Mouse (Mus musculus): ENCODE data around the gene Pld4.
"Not testable (repeated sequence)": the region's sequence is repeated elsewhere in the genome, so short reads cannot be mapped to it uniquely, and the experiment has no call there.

Gene Pld4

DNA sequence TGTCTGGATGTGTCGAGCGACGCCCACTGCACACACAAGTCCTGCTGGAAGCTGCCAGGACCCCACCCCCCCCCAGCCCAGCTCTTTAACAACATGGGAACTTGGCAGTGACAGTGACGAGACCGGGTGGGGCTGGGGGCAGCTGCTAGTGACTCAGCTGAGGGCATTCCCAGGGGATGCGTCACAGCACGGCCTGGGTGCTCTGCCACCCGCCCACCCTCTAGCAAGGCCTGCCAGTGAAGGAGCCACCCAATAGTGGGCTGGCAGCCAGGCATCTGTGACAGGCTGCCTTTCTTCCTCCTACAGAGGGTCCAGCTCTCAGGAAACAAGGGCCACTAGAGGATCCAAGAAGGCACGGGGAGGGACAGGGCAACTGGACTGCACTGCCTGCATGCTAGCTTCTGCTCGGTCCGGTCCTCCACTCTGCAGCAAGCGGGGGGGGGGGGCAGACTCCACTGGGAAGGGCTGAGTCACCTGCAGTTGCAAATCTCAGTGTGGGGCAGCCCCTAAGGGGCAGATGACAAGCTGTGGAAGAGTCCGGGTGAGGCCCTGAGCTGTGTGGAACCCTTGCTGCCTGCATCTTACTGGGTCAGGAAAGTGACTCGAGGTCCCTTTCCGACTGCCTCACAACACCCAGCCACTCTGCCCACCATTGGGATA lies 37.3 kb downstream of the Pld4 start:
- in situ Hi-C loops (cut with MboI; ENCODE audit: unreplicated experiment in 2 of 2), result loop anchor here (5.0 kb wide), 2 partner anchors 39 to 51 kb away; no protein-coding TSS in a partner anchor

DNA sequence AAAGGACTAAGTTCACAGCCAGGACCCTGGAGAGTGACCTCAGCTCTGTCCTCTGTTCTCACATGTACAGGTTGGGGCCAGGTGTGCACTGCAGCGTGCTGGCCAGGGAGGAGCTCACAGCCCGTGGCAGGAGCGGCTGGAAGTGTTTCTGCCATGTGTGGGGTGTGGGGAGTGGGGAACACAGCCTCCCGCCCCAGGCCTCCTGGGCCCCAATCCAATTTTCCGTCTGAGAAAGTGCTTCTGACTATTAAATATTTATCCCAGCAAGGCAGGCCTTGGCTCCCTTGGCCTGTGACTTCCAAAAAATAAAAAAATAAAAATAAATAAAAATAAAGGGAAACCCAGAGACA lies 37.9 kb downstream of the Pld4 start:
- in situ Hi-C loops (cut with MboI; ENCODE audit: unreplicated experiment in 2 of 2), result loop anchor here (5.0 kb wide), 2 partner anchors 39 to 51 kb away; no protein-coding TSS in a partner anchor

DNA sequence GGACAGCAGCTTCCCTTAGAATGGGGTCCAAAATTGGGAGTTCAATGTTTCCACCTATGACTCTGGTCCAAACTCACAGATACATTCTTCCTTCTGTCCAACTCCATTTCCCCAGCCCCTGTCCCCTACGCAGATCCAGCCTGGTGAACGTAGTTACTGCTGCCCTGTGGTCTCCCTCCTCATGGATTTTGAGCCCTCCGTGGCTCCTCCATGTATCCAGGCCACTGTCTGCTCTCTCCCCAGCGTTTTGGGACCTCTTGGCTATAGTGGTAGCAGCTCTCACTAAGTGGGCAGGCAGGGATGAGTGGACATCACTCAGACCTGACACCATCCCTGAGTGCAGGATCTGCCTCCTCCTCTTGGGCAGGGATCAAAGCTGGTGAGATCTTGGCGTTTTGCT lies 38.3 kb downstream of the Pld4 start:
- in situ Hi-C loops (cut with MboI; ENCODE audit: unreplicated experiment in 2 of 2), result loop anchor here (5.0 kb wide), 2 partner anchors 39 to 51 kb away; no protein-coding TSS in a partner anchor

DNA sequence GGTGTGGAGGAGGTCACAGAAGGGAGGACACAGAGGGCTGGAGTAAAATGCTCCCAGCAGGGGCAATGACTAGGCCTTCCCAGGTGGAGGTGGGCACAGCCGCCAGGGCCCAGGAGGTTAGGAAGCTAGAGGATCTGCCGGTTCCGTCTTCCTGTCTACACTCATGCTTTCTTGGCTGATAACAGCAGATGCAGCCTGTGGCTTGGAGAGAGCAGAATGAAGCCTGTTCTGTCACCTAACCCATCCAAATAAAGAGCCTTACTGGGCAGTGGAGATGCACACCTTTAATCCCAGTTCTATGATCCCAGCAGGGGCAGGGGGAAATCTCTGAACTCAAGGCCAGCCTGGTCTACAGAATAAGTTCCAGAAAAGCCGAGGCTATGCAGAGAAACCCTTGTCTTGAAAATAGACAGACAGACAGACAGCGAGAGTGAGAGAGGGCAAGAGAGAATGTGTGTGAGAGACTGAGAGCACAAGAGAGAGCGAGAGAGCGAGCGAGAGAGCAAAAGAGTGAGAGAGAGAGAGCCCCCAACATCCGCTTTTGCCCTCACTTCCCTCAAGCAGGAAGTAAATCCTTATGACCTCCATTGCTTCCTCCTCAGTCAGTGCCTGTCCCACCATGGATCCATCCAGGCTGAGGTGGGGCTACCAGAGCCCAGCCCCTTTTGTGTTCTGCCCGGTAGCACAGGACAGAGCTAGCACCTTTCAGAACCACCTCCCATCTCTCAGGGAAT lies 38.9 kb downstream of the Pld4 start:
- in situ Hi-C loops (cut with MboI; ENCODE audit: unreplicated experiment in 2 of 2), result loop anchor here (5.0 kb wide), 2 partner anchors 38 to 52 kb away; no protein-coding TSS in a partner anchor

DNA sequence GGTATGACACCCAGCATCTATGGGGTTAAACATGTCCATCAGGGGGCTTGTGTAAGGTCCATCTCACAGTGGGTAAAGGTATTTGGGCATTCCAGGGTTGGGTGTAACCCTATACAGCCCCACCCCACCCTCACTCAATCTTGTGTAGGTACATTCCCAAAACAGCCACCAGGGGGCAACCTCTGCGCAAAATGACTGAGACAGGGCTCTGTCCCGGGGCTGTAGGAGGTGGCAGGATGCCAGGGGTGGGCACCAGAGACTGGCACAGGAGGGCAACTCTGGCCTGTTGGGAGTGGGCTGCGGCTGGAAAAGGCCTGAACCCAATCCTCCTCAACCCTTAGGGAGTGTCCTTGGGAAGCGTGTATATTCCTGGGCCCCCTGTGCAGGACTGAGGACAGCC lies 40.0 kb downstream of the Pld4 start:
- in situ Hi-C loops (cut with MboI; ENCODE audit: unreplicated experiment in 2 of 2), result no loop called here

DNA sequence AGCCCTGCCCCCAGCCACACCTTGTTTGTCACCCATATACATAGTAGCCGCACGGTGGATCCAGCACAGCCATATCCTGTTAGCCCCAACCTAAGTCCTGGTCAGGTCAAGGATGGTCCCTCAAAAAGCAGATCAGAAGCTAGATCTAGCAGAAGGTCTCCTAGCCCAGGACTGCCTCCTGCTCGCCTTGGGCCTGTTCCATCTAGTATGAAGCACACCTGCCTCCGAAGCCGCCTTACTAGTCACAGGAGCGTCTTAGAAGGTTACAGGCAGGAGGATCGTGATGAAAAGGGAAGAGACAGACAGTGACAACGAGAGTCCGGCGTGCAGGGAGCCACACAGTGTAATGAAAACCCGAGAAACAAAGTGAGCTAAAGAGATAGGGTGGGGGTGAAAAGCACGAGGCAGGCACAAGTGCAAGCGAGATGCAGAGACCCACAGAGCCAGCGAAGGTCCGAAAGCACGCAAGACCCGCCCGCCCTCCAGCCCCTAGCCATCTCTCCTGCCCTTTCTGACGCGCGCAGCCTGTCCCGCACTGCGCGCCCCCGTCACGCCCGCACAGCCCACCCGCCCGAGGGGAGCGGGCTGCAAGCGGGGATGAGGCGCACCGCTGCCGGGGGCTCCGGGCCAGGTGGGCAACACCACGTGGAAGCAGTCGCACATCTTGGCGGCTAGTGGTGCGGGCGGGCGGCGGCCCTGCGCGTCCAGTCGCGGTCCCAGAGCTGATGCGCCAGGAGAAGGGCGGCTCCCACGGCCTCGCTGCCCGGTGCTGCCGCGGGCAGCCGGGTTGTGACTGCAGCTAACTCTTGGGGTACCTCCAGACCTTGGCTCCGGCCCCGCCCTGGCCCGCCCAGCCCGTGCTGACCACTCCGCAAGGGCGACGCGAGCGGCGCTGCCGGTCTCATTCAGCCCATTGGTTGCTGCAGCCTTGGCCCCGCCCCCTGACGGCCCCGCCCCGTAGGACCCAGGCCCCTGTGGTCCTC lies 41.7 kb downstream of the Pld4 start, which contains the start of gene Ahnak2:
Gene Ahnak2, minus strand, starts transcription at position 794 of the 983 bp plus-strand sequence.
- in situ Hi-C loops (cut with MboI; ENCODE audit: unreplicated experiment in 2 of 2), result no loop called here

DNA sequence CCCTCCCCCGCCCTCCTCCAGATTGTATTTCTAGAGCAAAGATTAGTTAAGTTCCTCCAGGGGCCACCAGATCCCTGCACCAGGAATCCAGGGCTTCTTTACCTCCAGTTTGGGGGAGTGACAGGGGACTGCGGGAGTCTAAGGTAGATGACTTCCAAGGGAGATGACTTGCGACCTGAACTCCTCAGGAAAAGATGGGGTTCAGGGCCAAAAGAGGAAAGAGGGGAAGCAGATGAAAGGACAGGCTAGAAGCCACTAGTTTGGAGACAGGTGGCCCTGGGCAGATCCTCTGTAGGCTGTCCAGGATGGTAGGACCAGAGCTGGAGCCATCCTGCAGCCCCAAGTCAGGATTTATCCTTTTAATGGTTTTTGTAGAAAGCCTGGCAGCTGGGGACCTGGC lies 42.5 kb downstream of the Pld4 start:
- in situ Hi-C loops (cut with MboI; ENCODE audit: unreplicated experiment in 2 of 2), result no loop called here

DNA sequence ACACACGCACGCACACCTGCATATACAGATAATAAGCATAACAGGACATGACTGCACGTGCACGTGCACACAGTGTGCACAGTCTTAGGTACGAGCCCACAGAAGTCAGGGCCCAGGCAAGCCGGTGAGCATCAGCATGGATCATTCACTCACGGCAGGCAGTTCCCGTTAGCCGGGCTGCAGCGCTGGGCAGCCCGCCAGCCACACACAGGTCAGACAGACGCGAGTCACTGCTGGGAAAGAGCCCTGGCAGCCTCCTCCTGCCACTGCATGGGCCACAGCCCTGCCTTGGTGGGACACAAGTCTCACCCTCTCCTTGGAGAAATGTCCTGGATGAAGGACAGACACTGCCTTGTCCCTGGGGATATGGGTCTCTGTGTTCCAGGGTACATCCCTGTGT lies 43.6 kb downstream of the Pld4 start:
- in situ Hi-C loops (cut with MboI; ENCODE audit: unreplicated experiment in 2 of 2), result no loop called here

DNA sequence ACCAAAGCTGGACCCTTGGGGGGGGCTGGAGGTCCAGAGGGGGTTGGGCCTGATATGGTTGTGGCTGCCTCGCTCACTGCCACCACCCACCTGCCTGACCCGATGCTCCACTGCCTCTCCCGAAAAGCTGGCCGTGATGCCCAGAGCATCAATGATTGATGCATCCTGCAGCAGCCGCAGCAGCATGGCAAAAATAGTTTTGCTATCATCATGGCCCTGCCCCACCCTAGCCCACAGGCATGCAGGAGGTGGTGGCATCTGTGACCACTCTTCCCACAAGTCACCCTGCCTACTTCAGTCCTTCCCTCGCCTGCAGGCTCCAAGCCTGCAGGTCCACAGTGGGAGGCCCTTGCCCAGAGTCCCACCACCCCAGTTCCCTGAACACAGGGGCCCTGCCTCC lies 45.6 kb downstream of the Pld4 start:
- in situ Hi-C loops (cut with MboI; ENCODE audit: unreplicated experiment in 2 of 2), result loop anchor here in 1 of 2 experiments (5.0 kb wide), 1 partner anchor 36 kb away; no protein-coding TSS in a partner anchor

DNA sequence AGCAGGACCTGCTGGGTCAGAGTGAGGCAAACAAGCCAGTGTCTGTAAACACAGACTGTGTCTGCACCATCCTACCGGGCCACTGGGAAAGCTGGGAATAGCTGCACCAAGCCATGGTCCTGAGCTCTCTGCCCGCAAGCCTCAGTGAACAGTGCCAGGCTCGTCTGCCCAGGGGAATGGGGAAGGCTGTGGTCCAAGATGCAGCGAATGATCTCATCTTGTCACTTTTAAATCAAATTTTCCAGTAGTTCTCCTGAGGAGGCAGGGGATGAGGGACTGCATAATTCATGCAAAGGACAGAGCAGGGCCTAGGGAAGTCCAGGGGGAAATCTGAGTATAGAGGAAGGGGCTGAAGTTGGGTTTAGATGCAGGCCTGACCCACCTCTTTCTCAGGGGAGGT lies 47.3 kb downstream of the Pld4 start:
- in situ Hi-C loops (cut with MboI; ENCODE audit: unreplicated experiment in 2 of 2), result loop anchor here in 1 of 2 experiments (5.0 kb wide), 1 partner anchor 35 kb away; no protein-coding TSS in a partner anchor

DNA sequence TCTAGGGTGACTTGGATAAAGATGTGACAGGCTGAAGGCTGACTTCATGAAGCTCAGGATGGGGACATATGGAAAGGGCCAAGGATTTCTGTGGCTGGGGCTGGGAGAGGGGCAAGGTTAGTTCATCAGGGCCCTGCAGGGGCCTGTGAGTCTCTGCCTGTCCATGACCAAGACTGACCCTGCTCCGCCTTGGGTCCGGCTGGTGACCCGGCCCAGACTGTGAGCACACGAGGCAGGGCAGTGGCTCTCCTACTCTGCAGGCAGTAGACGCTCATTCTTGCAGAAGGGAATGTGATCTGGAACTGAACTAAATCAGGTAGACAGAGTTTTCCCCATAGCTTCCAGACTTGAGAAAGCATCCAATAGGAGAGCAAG lies 47.7 kb downstream of the Pld4 start:
- in situ Hi-C loops (cut with MboI; ENCODE audit: unreplicated experiment in 2 of 2), result loop anchor here in 1 of 2 experiments (5.0 kb wide), 1 partner anchor 34 kb away; no protein-coding TSS in a partner anchor

DNA sequence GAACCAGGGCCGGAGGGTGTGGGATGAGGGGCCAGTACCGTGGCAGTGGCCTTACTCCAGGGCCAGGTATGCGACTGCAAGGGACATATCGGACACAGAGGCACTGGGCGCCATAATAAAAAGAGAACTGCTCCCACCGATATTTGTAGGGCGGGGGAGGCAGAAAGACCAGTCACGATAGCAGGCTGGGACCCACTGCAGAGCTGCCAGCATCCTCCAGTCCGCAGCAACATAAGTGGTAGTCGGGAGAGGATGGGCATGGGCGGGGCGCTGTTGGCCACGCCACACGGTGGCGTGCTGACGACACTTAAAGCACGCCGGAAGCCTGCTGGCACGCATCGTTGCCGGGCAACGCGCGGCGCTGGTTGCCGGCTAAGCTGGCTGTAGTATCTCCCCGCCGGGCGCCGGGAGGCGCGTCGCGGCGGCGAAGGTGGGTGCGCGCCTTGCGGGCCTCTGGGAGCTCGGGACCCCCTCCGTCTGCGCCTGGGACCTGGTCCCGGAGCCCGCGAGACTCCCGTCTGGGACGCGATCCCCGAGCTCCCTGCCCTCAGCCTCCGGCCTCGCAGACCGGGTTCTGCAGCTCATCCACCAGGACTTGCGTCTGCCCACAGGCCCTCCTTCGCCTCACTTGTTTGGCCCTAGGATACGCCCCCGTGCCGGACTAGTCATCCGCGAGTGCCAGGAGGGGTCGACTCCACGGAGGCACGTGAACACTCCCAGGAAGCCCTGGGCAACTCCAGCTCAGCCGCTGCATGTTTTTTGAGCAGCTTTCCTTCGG lies 48.3 kb downstream of the Pld4 start, which contains the start of gene Clba1:
Gene Clba1, plus strand, starts transcription at position 351 of the 778 bp plus-strand sequence.
- in situ Hi-C loops (cut with MboI; ENCODE audit: unreplicated experiment in 2 of 2), result loop anchor here in 1 of 2 experiments (5.0 kb wide), 1 partner anchor 34 kb away; no protein-coding TSS in a partner anchor

DNA sequence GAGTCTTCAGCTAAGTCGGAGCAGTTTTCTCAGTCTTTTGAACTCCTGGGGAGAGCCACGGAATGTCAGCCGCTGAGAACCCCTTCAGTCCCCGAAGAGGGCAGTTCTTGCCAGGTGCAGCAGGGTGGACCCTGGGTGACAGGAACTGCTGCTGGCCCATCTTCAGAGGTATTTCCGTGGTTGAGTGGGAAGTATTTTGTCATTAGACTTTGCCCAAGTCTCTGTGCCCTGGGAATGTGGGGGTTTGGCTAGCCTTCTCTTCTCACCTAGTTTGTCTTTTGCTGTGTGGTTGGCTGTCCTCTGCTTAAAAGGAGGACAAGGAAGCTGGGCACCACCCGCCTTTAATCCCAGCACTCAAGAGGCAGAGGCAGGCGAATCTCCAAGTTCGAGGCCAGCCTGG lies 49.2 kb downstream of the Pld4 start:
- in situ Hi-C loops (cut with MboI; ENCODE audit: unreplicated experiment in 2 of 2), result loop anchor here in 1 of 2 experiments (5.0 kb wide), 1 partner anchor 33 kb away; no protein-coding TSS in a partner anchor

DNA sequence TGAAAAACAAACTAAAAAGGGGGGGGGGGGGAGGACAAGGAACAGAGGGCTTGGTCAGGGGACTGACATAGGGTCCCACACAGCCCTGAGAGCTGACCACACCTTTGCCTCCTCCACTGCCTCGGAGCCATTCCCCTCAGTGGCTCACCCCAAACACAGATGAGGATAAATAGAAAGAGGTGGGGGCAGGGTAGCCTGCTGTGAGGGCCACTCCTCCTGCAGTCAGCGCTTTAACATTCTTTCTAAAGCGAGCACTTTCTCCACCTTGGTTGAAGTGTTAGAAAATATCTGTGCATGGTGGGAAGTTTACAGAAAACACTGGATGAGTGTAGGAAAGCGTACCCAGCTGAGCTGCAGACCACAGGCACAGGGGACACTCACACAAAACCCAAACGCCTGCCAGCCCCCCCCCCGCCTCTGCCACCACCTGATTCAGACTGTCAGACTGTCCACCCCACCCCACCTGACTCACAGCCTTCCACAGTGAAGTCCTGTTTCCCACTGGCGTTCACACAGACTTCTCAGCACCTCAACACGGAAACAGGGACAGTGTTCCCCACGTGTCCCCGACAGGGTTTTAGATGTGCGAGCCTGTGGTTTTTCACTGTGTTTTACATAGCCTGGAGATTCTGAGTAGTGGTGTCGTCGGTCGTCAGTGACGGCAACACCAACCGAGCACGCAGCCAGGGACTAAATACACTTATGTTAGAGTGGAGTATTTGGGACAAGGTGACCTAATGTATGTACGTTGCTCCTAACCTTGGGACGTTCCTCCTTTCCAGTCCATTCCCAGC lies 49.8 kb downstream of the Pld4 start:
- in situ Hi-C loops (cut with MboI; ENCODE audit: unreplicated experiment in 2 of 2), result no loop called here

DNA sequence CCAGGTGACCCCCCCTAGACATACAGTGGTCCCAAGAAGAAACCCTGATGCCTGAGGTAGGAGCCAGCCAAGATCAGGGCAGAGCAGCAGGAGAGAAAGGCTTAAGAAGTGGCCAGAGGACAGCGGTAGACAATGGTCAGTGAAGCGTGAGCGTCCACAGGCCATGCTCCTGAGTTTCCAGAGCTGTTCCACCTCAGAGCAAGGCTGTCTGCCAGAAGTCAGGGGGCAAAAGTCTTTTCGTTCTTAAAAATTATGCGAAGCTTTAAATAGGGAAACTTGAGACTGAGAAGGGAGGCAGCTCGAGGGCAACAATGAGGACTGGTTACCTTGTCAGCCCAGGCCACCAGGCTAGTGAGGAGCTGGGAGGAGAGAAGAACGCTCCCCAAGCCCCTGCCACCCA lies 52.9 kb downstream of the Pld4 start:
- in situ Hi-C loops (cut with MboI; ENCODE audit: unreplicated experiment in 2 of 2), result no loop called here

DNA sequence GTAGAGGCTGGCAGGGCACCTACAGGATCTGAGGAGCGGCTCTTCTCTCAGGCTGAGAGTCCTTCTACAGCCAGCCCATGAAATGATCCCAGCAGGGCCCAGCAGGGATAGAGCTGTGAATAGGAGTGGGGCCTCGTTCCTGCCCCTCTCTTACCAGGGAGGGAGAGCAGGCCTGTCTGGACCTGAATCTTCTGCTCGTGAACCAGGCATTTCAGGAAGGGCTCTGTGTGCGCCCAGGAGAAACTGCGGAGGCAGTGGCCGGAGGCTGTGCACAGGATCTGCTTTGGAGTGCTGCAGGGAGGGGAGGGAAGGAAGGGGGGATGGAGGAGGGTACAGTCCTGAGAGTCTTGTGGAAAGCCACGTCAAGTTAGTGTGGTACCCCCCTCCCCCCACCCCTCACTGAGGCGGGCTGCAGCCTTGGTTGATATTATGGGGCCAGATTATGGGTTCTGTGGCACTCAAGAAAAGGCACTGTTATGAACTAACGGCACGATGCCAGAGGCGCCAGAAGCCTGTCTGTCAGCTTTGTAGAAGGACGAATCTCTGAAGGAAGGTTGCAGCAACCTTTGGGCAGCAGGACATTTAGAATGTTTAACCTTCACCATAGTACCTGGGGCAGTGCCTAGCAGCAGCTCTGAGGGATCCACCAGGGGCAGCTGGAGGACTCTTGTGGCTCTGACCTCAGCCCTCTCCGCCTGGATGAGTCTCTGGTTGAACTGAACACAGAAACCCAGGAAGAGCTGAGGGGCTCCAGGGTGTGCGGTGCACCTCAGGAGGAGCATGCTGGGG lies 54.4 kb downstream of the Pld4 start:
- in situ Hi-C loops (cut with MboI; ENCODE audit: unreplicated experiment in 2 of 2), result no loop called here

DNA sequence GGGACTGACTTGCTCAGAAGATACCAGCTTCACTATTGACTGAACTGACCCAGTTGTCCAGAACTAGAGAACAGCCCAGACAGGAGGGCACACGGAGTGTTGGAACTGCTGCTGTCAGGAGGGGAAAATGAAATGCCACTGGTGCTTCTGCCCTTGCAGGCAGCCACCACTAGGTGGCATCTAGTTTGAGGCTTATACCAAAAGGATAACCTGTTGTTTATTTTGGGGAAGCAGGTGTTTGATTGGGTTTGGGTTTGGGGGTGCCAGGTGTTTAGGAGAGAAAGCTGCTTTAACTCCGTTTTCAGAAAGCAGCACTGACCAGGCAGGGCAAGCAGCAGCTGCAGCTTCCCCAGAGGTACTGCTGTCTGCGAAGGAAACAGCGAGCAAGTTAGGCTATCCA lies 55.8 kb downstream of the Pld4 start:
- in situ Hi-C loops (cut with MboI; ENCODE audit: unreplicated experiment in 2 of 2), result no loop called here

DNA sequence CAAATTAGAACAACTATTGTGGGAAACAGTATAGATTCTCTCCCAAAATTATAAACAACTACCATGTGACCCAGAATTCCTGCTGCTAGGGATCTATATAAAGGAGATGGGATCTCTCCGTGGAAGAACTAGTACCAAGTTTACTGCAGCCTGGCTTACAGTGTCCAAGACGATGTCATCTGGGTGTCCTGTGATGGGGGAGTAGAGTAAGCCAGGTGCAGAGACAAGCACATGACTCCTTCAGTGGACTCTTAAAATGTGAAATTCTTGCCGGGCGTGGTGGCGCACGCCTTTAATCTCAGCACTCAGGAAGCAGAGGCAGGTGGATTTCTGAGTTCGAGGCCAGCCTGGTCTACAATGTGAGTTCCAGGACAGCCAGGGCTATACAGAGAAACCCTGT lies 56.4 kb downstream of the Pld4 start:
- in situ Hi-C loops (cut with MboI; ENCODE audit: unreplicated experiment in 2 of 2), result not testable (repeated sequence)
